Mouse (Mus musculus) MEL (cell line): ENCODE measurements around the gene Mitf. TPM values are rescaled to one million over a fixed set of nuclear protein-coding genes. Genes with fewer than 3 reads are reported as not detected.

Experiments used
- DNase-seq: peaks from one replicate; pipeline ENCODE4 v3.0.0; 2011; ENCODE audit warnings: low read depth, low spot score
- H3K27ac ChIP-seq: 2 replicates; pipeline ENCODE4 v1.5.1; 2012; ENCODE audit warnings: low read depth, mild to moderate bottlenecking, control low read depth, low read length, moderate library complexity; ENCODE audit not compliant: control insufficient read depth
- H3K27me3 ChIP-seq, 2 experiments: fragments of 150-350 bp in 1 of 2; sonication (generic) in 1 of 2; 2 replicates each; pipeline ENCODE4 v1.6.1; 2012; ENCODE audit warnings: low read length in 2 of 2, mild to moderate bottlenecking in 2 of 2, improper control_type of control experiment in 1 of 2, moderate library complexity in 1 of 2; ENCODE audit not compliant: insufficient read depth in 2 of 2, control insufficient read depth in 1 of 2
- H3K36me3 ChIP-seq, 2 experiments: 2 replicates each; pipeline ENCODE4 v1.6.1; 2012 to 2014; ENCODE audit warnings: low read length in 2 of 2, improper control_type of control experiment in 1 of 2, inconsistent platforms in 1 of 2, mild to moderate bottlenecking in 1 of 2; ENCODE audit not compliant: insufficient read depth in 2 of 2, control insufficient read depth in 1 of 2
- H3K4me1 ChIP-seq, 2 experiments: fragments of 150-350 bp in 1 of 2; sonication (generic) in 1 of 2; 2 replicates each; pipeline ENCODE4 v1.6.1; 2012; ENCODE audit warnings: low read length in 2 of 2, improper control_type of control experiment in 1 of 2, mild to moderate bottlenecking in 1 of 2; ENCODE audit not compliant: insufficient read depth in 2 of 2, control insufficient read depth in 1 of 2
- H3K4me3 ChIP-seq, 2 experiments: fragments of 150-350 bp in 1 of 2; sonication (generic) in 1 of 2; 2 replicates each; pipeline ENCODE4 v1.5.1; 2012; ENCODE audit warnings: low read depth in 2 of 2, low read length in 2 of 2, mild to moderate bottlenecking in 2 of 2, moderate library complexity in 2 of 2, control low read depth in 1 of 2, improper control_type of control experiment in 1 of 2; ENCODE audit not compliant: control insufficient read depth in 1 of 2, insufficient read depth in 1 of 2
- H3K79me2 ChIP-seq: 2 replicates; pipeline ENCODE4 v1.6.1; 2012; ENCODE audit warnings: mild to moderate bottlenecking, low read length, moderate library complexity; ENCODE audit not compliant: control insufficient read depth, poor library complexity, insufficient read depth
- H3K9ac ChIP-seq: 2 replicates; pipeline ENCODE4 v1.6.1; 2012; ENCODE audit warnings: low read depth, mild to moderate bottlenecking, control low read depth, low read length, moderate library complexity; ENCODE audit not compliant: control insufficient read depth, poor library complexity, severe bottlenecking
- H3K9me3 ChIP-seq: fragments of 150-350 bp; sonication (generic); replicated peaks from 2 replicates; pipeline ENCODE4 v1.6.1; 2012; ENCODE audit warnings: mild to moderate bottlenecking, low read length, improper control_type of control experiment, moderate library complexity; ENCODE audit not compliant: insufficient read depth
- CHD1 ChIP-seq: IDR thresholded peaks from 2 replicates; pipeline ENCODE4 v1.6.1; 2012; ENCODE audit warnings: low read depth, mild to moderate bottlenecking, inconsistent platforms, low read length, improper control_type of control experiment
- CHD2 ChIP-seq: IDR thresholded peaks from 2 replicates; pipeline ENCODE4 v1.6.1; 2011; ENCODE audit warnings: low read length, improper control_type of control experiment
- CTCF ChIP-seq, 3 experiments: IDR thresholded peaks in 2 of 3; conservative IDR thresholded peaks in 1 of 3; 2 replicates each; pipeline ENCODE4 v1.5.1; 2011 to 2012; ENCODE audit warnings: low read length in 3 of 3, low read depth in 2 of 3, mild to moderate bottlenecking in 2 of 3, improper control_type of control experiment in 1 of 3, inconsistent platforms in 1 of 3, mixed read lengths in 1 of 3, moderate library complexity in 1 of 3; ENCODE audit not compliant: control insufficient read depth in 1 of 3, insufficient read depth in 1 of 3, poor library complexity in 1 of 3, severe bottlenecking in 1 of 3
- ELF1 ChIP-seq: IDR thresholded peaks from 2 replicates; pipeline ENCODE4 v1.6.1; 2014; ENCODE audit warnings: low read depth, mild to moderate bottlenecking, inconsistent platforms, low read length, improper control_type of control experiment, moderate library complexity
- EP300 ChIP-seq, 2 experiments: IDR thresholded peaks; 2 replicates each; pipeline ENCODE4 v1.6.1; 2011; ENCODE audit warnings: improper control_type of control experiment in 2 of 2, low read length in 2 of 2, low read depth in 1 of 2, mild to moderate bottlenecking in 1 of 2
- GATA1 ChIP-seq: IDR thresholded peaks from 2 replicates; pipeline ENCODE4 v1.6.1; 2011; ENCODE audit warnings: low read depth, low read length, improper control_type of control experiment
- JUND ChIP-seq: IDR thresholded peaks from 2 replicates; pipeline ENCODE4 v1.6.1; 2011; ENCODE audit warnings: low read depth, mild to moderate bottlenecking, improper control_type of control experiment, low read length
- MAFK ChIP-seq: IDR thresholded peaks from 2 replicates; pipeline ENCODE4 v1.6.1; 2011; ENCODE audit warnings: low read depth, mild to moderate bottlenecking, low read length, improper control_type of control experiment, borderline replicate concordance
- MAZ ChIP-seq: IDR thresholded peaks from 2 replicates; pipeline ENCODE4 v1.6.1; 2012; ENCODE audit warnings: low read depth, mild to moderate bottlenecking, inconsistent platforms, low read length, improper control_type of control experiment
- MYC ChIP-seq: IDR thresholded peaks from 2 replicates; pipeline ENCODE4 v1.6.1; 2011; ENCODE audit warnings: low read depth, mild to moderate bottlenecking, low read length, improper control_type of control experiment, moderate library complexity
- POLR2AphosphoS5 ChIP-seq: IDR thresholded peaks from 2 replicates; pipeline ENCODE4 v1.6.1; 2012; ENCODE audit warnings: low read depth, borderline replicate concordance, mild to moderate bottlenecking, inconsistent platforms, low read length, moderate library complexity, mixed read lengths
- SIN3A ChIP-seq: IDR thresholded peaks from 2 replicates; pipeline ENCODE4 v1.6.1; 2012; ENCODE audit warnings: low read length, improper control_type of control experiment, inconsistent platforms
- SMC3 ChIP-seq: IDR thresholded peaks from 2 replicates; pipeline ENCODE4 v1.6.1; 2011; ENCODE audit warnings: low read depth, low read length, improper control_type of control experiment
- TBP ChIP-seq: IDR thresholded peaks from 2 replicates; pipeline ENCODE4 v1.8.0; 2011; ENCODE audit warnings: low read depth, low read length, improper control_type of control experiment
- USF2 ChIP-seq, 2 experiments: IDR thresholded peaks; 2 replicates each; pipeline ENCODE4 v1.6.1; 2011 to 2012; ENCODE audit warnings: improper control_type of control experiment in 2 of 2, low read length in 2 of 2, borderline replicate concordance in 1 of 2, inconsistent platforms in 1 of 2, low read depth in 1 of 2, mild to moderate bottlenecking in 1 of 2; ENCODE audit not compliant: insufficient read depth in 1 of 2
- ZC3H11A ChIP-seq: IDR thresholded peaks from 2 replicates; pipeline ENCODE4 v1.6.1; 2012; ENCODE audit warnings: low read depth, mild to moderate bottlenecking, inconsistent platforms, low read length, improper control_type of control experiment
- ZMIZ1 ChIP-seq: IDR thresholded peaks from 2 replicates; pipeline ENCODE4 v1.6.1; 2012; ENCODE audit warnings: low read depth, mild to moderate bottlenecking, inconsistent platforms, low read length, improper control_type of control experiment, moderate library complexity
- ZNF384 ChIP-seq: IDR thresholded peaks from 2 replicates; pipeline ENCODE4 v1.6.1; 2012; ENCODE audit warnings: low read depth, mild to moderate bottlenecking, inconsistent platforms, low read length, improper control_type of control experiment
- polyA plus RNA-seq, 2 experiments: library from polyadenylated mRNA; stranded (reverse) in 1 of 2; unstranded in 1 of 2; fragments of >175 nt in 1 of 2; fragments of >200 nt in 1 of 2; gene quantifications; 2 replicates each; pipeline versions ENCODE4 v1.2.1 to v1.2.4; 2012; ENCODE audit warnings: low replicate concordance in 2 of 2, low read depth in 1 of 2; ENCODE audit not compliant: insufficient read length in 2 of 2, insufficient read depth in 1 of 2, missing spikeins in 1 of 2
- total RNA-seq: library from RNA; depleted of rRNA; stranded (reverse); fragments of 300-350 nt; gene quantifications from 2 replicates; pipeline ENCODE4 v1.2.3, GENCODE M21; 2012

Mitf gene
- total and polyA plus RNA-seq, 3 experiments: 1.8 to 2.1 TPM; not detected in 1

DNA sequence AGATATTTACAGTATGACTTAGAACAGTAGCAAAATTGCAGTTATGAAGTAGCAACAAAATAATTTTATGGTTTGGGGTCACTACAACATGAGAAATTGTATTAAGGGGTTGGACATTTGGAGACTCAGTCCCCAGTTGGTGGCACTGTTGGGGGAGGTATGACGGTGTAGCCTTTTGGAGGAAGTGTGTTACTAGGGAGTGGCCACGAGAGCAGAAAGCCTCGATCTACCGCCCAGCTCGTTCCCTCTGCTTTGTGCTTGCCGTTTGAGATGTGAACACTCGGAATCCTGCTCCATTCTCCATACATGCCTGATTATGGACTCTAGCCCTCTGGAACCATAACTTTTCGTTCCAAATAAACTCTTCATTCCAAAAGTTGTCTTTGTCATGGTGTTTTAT lies 49.6 kb downstream of the Mitf start (continued):
- TF ChIP-seq USF2 (IDR thresholded peaks at IDR 0.05; ENCODE audit: borderline replicate concordance in 1 of 2, insufficient read depth in 1 of 2, low read depth in 1 of 2, low read length in 2 of 2) (no peak), CTCF (IDR thresholded peaks at IDR 0.05 in 2 of 3, conservative IDR thresholded peaks at IDR 0.05 in 1 of 3; ENCODE audit: control insufficient read depth in 1 of 3, insufficient read depth in 1 of 3, low read depth in 2 of 3, low read length in 3 of 3, poor library complexity in 1 of 3, severe bottlenecking in 1 of 3) (peak in 2 of 3 experiments; percentile 48 to 56; a peak in 3 of 6 replicates), ZNF384 (no peak), ELF1 (no peak), ZC3H11A (peak; percentile 48)
- TF ChIP-seq, all 39 proteins: peak for 12

DNA sequence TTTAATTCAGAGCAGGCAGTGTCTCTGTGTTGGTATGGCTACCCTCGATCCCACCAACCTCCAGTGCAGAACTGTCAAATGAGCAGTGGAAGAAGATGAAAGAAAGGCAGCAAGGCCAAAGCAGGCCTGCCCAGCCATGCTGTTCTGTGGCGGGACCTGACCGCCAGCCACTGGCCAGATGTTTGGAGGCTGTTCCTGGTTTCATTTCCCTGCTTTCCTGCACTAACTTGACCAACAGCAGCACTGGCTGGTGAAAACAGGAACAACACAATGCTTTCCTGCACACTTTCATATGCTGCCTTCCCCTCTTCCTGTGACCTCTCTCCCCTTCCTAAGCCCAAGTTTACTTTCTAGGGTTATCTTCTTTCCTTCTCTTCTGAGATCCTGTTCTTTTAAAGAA lies 50.8 kb downstream of the Mitf start:
- TF ChIP-seq CHD2: no peak
- no peaks in the 10 kb centered on the region for H3K9me3 ChIP-seq
- peaks cover 0 to 10% of the 10 kb centered on the region in 2 experiments; a peak in 2 of 4 replicates for H3K36me3 ChIP-seq
- H3K79me2 ChIP-seq: no peaks in the 10 kb centered on the region
- no peak overlapping the region for H3K4me3 ChIP-seq
- no peak overlapping the region for H3K27ac ChIP-seq
- H3K4me1 ChIP-seq: peaks cover 3 to 13% of the 10 kb centered on the region in 2 experiments; a peak in 3 of 4 replicates
- no peak overlapping the region for H3K9ac ChIP-seq
- DNase-seq: no peak
- H3K27me3 ChIP-seq: no peaks in the 10 kb centered on the region

DNA sequence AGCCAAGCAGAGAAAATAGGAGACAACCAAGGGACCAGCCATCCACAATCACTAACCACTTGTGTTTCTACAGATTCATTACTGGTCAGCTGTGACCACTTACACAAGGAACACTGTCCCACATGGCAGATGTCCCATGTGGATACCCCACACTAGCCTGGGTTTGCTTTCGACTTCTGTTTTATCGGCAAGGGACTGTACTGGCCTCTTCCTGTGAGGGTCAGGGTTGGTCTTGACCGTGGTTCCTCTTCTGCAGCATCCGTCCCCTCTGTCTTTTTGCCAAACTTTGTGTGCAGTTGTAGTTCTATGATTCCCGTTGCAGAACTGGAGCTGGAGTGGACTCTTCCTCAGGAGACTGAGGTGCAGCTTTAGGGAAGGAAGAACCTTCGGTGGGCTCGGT lies 59.7 kb downstream of the Mitf start:
- no peak overlapping the region for H3K27ac ChIP-seq
- DNase-seq: no peak
- H3K4me1 ChIP-seq: 0 out of 4 replicates have a peak, but pooled peaks cover 0 to 3% of the 10 kb centered on the region in 2 experiments
- no peak for TF ChIP-seq MYC
- no peak for TF ChIP-seq GATA1
- no peak for TF ChIP-seq SMC3
- TF ChIP-seq CTCF (IDR thresholded peaks at IDR 0.05 in 2 of 3, conservative IDR thresholded peaks at IDR 0.05 in 1 of 3; ENCODE audit: control insufficient read depth in 1 of 3, insufficient read depth in 1 of 3, low read depth in 2 of 3, low read length in 3 of 3, poor library complexity in 1 of 3, severe bottlenecking in 1 of 3): no peak
- TF ChIP-seq CHD2: no peak
- TF ChIP-seq POLR2AphosphoS5: no peak
- TF ChIP-seq EP300 (IDR thresholded peaks at IDR 0.05; ENCODE audit: low read depth in 1 of 2, low read length in 2 of 2): no peak
- TF ChIP-seq MAZ: no peak
- no peak for TF ChIP-seq ZMIZ1
- no peak for TF ChIP-seq CHD1
- TF ChIP-seq TBP: no peak
- no peak for TF ChIP-seq SIN3A
- TF ChIP-seq JUND: no peak
- no peak for TF ChIP-seq MAFK
- H3K9ac ChIP-seq: no peak overlapping the region
- H3K9me3 ChIP-seq: no peaks in the 10 kb centered on the region
- no peaks in the 10 kb centered on the region for H3K27me3 ChIP-seq
- no peaks in the 10 kb centered on the region for H3K79me2 ChIP-seq
- H3K36me3 ChIP-seq: no peaks in the 10 kb centered on the region
- H3K4me3 ChIP-seq: no peak overlapping the region
